Mouse (Mus musculus) thymus, adult 2 months (tissue): Measurements from ENCODE around the gene Pdcd6ip.

ENCODE experiments used
- CTCF ChIP-seq: fragments of 200-500 bp; IDR thresholded peaks from 2 replicates; pipeline ENCODE4 v1.5.1; 2012; ENCODE audit warnings: mild to moderate bottlenecking, control low read depth, low read length, moderate library complexity, borderline replicate concordance; ENCODE audit not compliant: control insufficient read depth, poor library complexity, insufficient read depth; ENCODE audit errors: extremely low read depth
- POLR2A ChIP-seq: fragments of 200-500 bp; IDR thresholded peaks from 2 replicates; pipeline ENCODE4 v1.6.1; 2012; ENCODE audit warnings: mild to moderate bottlenecking, low read length, control low read depth, moderate library complexity; ENCODE audit not compliant: control insufficient read depth, poor library complexity, insufficient read depth; ENCODE audit errors: extremely low read depth

- TF ChIP-seq POLR2A (no peak), CTCF (no peak)
Observed at GRCm38 (mm10) chr9:113634986-113635385, 73.1 kb downstream of the Pdcd6ip start.
